ENCODE assay signal across 21 mouse cellular contexts in the genomic region with DNA sequence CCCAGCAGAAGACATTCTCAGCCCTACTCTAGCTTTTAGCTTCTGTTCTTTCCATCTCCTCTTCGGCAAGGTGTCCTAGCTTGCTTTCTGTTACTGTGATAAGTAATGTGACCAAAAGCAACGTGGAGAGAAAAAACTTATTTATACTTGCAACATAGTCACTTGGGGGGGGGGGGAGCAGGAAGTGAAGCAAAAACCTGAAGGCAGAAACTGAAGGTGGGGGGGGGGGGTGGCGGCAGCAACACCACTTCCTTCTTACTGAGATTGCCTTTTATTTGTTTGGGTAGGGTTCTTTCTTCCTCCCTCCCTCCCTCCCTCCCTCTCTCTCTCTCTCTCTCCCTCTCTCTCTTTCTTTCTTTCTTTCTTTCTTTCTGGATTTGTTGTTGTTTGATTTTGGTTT.
"Had no signal": no experiment of that assay in that cellular context is flagged by ENCODE, and none has a peak within 500 bp of the region (broad histone marks: within the 10 kb centered on the region; RNA-seq: fewer than 3 reads in every experiment).

No protein-coding gene starts in this region.

- ATAC-seq: liver, postnatal 0 days; midbrain, embryonic 15.5 days had no signal

- H3K27ac ChIP-seq: kidney, postnatal 0 days; left cerebral cortex, adult 2 months; limb, embryonic 12.5 days; limb, embryonic 15.5 days; liver, embryonic 14.5 days; midbrain, embryonic 12.5 days; midbrain, embryonic 15.5 days; neural tube, embryonic 13.5 days had no signal

- DNase-seq: kidney, adult 2 months; kidney, postnatal 36 days; layer of hippocampus, postnatal 36 days; left cerebral cortex, postnatal 4 days; liver, postnatal 0 days; lung, embryonic 14.5 days; lung, postnatal 10 days; lung, postnatal 36 days; retina, postnatal 1 day; right cerebral cortex, postnatal 25 days; thymus, adult 18-20 months; thymus, postnatal 36 days had no signal

- H3K9ac ChIP-seq: limb, embryonic 12.5 days; limb, embryonic 15.5 days; liver, embryonic 14.5 days; liver, postnatal 0 days; lung, embryonic 14.5 days; midbrain, embryonic 12.5 days; midbrain, embryonic 15.5 days; neural tube, embryonic 13.5 days had no signal

- H3K4me2 ChIP-seq: limb, embryonic 12.5 days; limb, embryonic 15.5 days; liver, embryonic 11.5 days; lung, embryonic 14.5 days; midbrain, embryonic 12.5 days; midbrain, embryonic 15.5 days; neural tube, embryonic 13.5 days had no signal

- H3K36me3 ChIP-seq: limb, embryonic 12.5 days; limb, embryonic 15.5 days; midbrain, embryonic 12.5 days; midbrain, embryonic 15.5 days; neural tube, embryonic 13.5 days had no signal

- H3K9me3 ChIP-seq: limb, embryonic 12.5 days; limb, embryonic 15.5 days; midbrain, embryonic 12.5 days; midbrain, embryonic 15.5 days; neural tube, embryonic 13.5 days had no signal

- H3K4me3 ChIP-seq: left cerebral cortex, adult 2 months; limb, embryonic 12.5 days; limb, embryonic 15.5 days; midbrain, embryonic 12.5 days; midbrain, embryonic 15.5 days; neural tube, embryonic 13.5 days had no signal

- H3K4me1 ChIP-seq: limb, embryonic 12.5 days; limb, embryonic 15.5 days; midbrain, embryonic 12.5 days; midbrain, embryonic 15.5 days; neural tube, embryonic 13.5 days had no signal

- H3K27me3 ChIP-seq: limb, embryonic 12.5 days; limb, embryonic 15.5 days; midbrain, embryonic 12.5 days; midbrain, embryonic 15.5 days; neural tube, embryonic 13.5 days had no signal
